Mouse (Mus musculus): ENCODE data around the gene Vipr1. TPM values are rescaled to one million over a fixed set of nuclear protein-coding genes. Genes with fewer than 3 reads are reported as not detected.
A peak's percentile ranks its signal among the peaks of the same experiment; 100 is the strongest.

Gene Vipr1
- polyA plus RNA-seq, 1 experiment from 2014 or later, result not detected

GRCm38 (mm10) chr9:121710584-121710975 lies 68.1 kb downstream of the Vipr1 start:
- no peaks in the 10 kb centered on the region for H3K27me3 ChIP-seq (ENCODE audit: control insufficient read depth, insufficient read depth, low read length)
- ATAC-seq (ENCODE audit: low FRiP score, low TSS enrichment), result peak; percentile 13; the same call in 1 of the 2 replicates
- H3K27ac ChIP-seq (ENCODE audit: low read depth, low read length), result peak overlapping the region; percentile 88
- H3K36me3 ChIP-seq (ENCODE audit: control insufficient read depth, insufficient read depth, low read length), result peaks cover 8% of the 10 kb centered on the region
- WGBS, result 0% methylated on average over 18 of the region's 18 CpGs
- peak overlapping the region; percentile 82 for H3K4me3 ChIP-seq (ENCODE audit: low read length)
- H3K9me3 ChIP-seq (ENCODE audit: control insufficient read depth, low read length), result no peaks in the 10 kb centered on the region
- peak overlapping the region; percentile 88 for H3K9ac ChIP-seq (ENCODE audit: low read depth, low read length)
- H3K4me1 ChIP-seq (ENCODE audit: control insufficient read depth, insufficient read depth, low read length), result peaks cover 26% of the 10 kb centered on the region
- H3K4me2 ChIP-seq (replicated peaks; ENCODE audit: low read depth, low read length), result peak overlapping the region; percentile 68

- Histone ChIP-seq H3K36me3 (ENCODE audit: control insufficient read depth, insufficient read depth, low read length) (peaks cover 8% of the 10 kb centered on the region), H3K27ac (ENCODE audit: low read depth, low read length) (no peak overlapping the region), H3K9ac (ENCODE audit: low read depth, low read length) (no peak overlapping the region), H3K4me2 (replicated peaks; ENCODE audit: low read depth, low read length) (no peak overlapping the region), H3K4me1 (ENCODE audit: control insufficient read depth, insufficient read depth, low read length) (peaks cover 4% of the 10 kb centered on the region; the same call in 1 of the 2 replicates), H3K4me3 (ENCODE audit: low read length) (no peak overlapping the region), H3K9me3 (ENCODE audit: control insufficient read depth, low read length) (no peaks in the 10 kb centered on the region), H3K27me3 (ENCODE audit: control insufficient read depth, insufficient read depth, low read length) (no peaks in the 10 kb centered on the region)
- no peak for ATAC-seq (ENCODE audit: low FRiP score, low TSS enrichment)
- 84% methylated on average over 2 of the region's 2 CpGs for WGBS
Measured at GRCm38 (mm10) chr9:121717048-121717447, 74.5 kb downstream of the Vipr1 start.

GRCm38 (mm10) chr9:121718070-121718705 lies 75.7 kb downstream of the Vipr1 start:
- H3K9me3 ChIP-seq (ENCODE audit: control insufficient read depth, low read length), result no peaks in the 10 kb centered on the region
- peak overlapping the region; percentile 67 for H3K9ac ChIP-seq (ENCODE audit: low read depth, low read length)
- WGBS, result 68% methylated on average over 15 of the region's 15 CpGs
- peak overlapping the region; percentile 56 for H3K4me2 ChIP-seq (replicated peaks; ENCODE audit: low read depth, low read length)
- peak overlapping the region; percentile 93 for H3K4me3 ChIP-seq (ENCODE audit: low read length)
- no peaks in the 10 kb centered on the region for H3K27me3 ChIP-seq (ENCODE audit: control insufficient read depth, insufficient read depth, low read length)
- no peaks in the 10 kb centered on the region; the same call in 1 of the 2 replicates for H3K36me3 ChIP-seq (ENCODE audit: control insufficient read depth, insufficient read depth, low read length)
- H3K4me1 ChIP-seq (ENCODE audit: control insufficient read depth, insufficient read depth, low read length), result peaks cover 4% of the 10 kb centered on the region; the same call in 1 of the 2 replicates
- 0 out of 2 replicates have a peak, but pooled peaks have one; percentile 3 for ATAC-seq (ENCODE audit: low FRiP score, low TSS enrichment)
- peak overlapping the region; percentile 90 for H3K27ac ChIP-seq (ENCODE audit: low read depth, low read length)

- peaks cover 4% of the 10 kb centered on the region; the same call in 1 of the 2 replicates for H3K4me1 ChIP-seq (ENCODE audit: control insufficient read depth, insufficient read depth, low read length)
- peak within 1 kb of the TSS; percentile 98 for H3K9ac ChIP-seq (ENCODE audit: low read depth, low read length)
- H3K4me3 ChIP-seq (ENCODE audit: low read length), result peak within 1 kb of the TSS; percentile 93
- WGBS, result 0% methylated on average over 59 of the region's 61 CpGs
- H3K36me3 ChIP-seq (ENCODE audit: control insufficient read depth, insufficient read depth, low read length), result no peaks in the 10 kb centered on the region
- H3K9me3 ChIP-seq (ENCODE audit: control insufficient read depth, low read length), result no peaks in the 10 kb centered on the region
- H3K4me2 ChIP-seq (replicated peaks; ENCODE audit: low read depth, low read length), result peak within 1 kb of the TSS; percentile 91
- peak within 1 kb of the TSS; percentile 95 for H3K27ac ChIP-seq (ENCODE audit: low read depth, low read length)
- peak; percentile 99 for ATAC-seq (ENCODE audit: low FRiP score, low TSS enrichment)
- H3K27me3 ChIP-seq (ENCODE audit: control insufficient read depth, insufficient read depth, low read length), result no peaks in the 10 kb centered on the region
Measured at GRCm38 (mm10) chr9:121718792-121719318, 76.3 kb downstream of the Vipr1 start, which contains the start of gene Nktr. Nktr (plus strand) TSS chr9:121719169.

- Histone ChIP-seq H3K27me3 (ENCODE audit: control insufficient read depth, insufficient read depth, low read length) (no peaks in the 10 kb centered on the region), H3K4me2 (replicated peaks; ENCODE audit: low read depth, low read length) (peak overlapping the region; percentile 91), H3K9me3 (ENCODE audit: control insufficient read depth, low read length) (no peaks in the 10 kb centered on the region), H3K9ac (ENCODE audit: low read depth, low read length) (peak overlapping the region; percentile 98), H3K4me1 (ENCODE audit: control insufficient read depth, insufficient read depth, low read length) (peaks cover 4% of the 10 kb centered on the region; the same call in 1 of the 2 replicates), H3K4me3 (ENCODE audit: low read length) (peak overlapping the region; percentile 93), H3K27ac (ENCODE audit: low read depth, low read length) (peak overlapping the region; percentile 95), H3K36me3 (ENCODE audit: control insufficient read depth, insufficient read depth, low read length) (no peaks in the 10 kb centered on the region)
- ATAC-seq (ENCODE audit: low FRiP score, low TSS enrichment), result peak; percentile 71
- WGBS, result under 1% methylated on average over 60 of the region's 87 CpGs
Measured at GRCm38 (mm10) chr9:121719347-121720331, 77.1 kb downstream of the Vipr1 start.

Other genes starting within 250 kb of the Vipr1 start
- 4.3 and 5.0 TPM in 2 replicates for gene Cck, start 147.0 kb upstream of the Vipr1 start, polyA plus RNA-seq (2014; fragmentation: Nextera tagmentation; extraction: Ambion mirVana)
- 0.53 TPM in 1 of 2 replicates, not detected in the other for gene Lyzl4, start 620 bp upstream of the Vipr1 start, polyA plus RNA-seq (2014; fragmentation: Nextera tagmentation; extraction: Ambion mirVana)
- 5.8 and 12.0 TPM in 2 replicates for gene Sec22c, start 62.8 kb downstream of the Vipr1 start, polyA plus RNA-seq (2014; fragmentation: Nextera tagmentation; extraction: Ambion mirVana)
- gene Ss18l2, start 67.6 kb downstream of the Vipr1 start, polyA plus RNA-seq (2014; fragmentation: Nextera tagmentation; extraction: Ambion mirVana), result 111 and 152 TPM in 2 replicates
- 59.6 and 83.7 TPM in 2 replicates for gene Nktr, start 76.5 kb downstream of the Vipr1 start, polyA plus RNA-seq (2014; fragmentation: Nextera tagmentation; extraction: Ambion mirVana)
- gene Zfp651, start 116.6 kb downstream of the Vipr1 start, polyA plus RNA-seq (2014; fragmentation: Nextera tagmentation; extraction: Ambion mirVana), result 8.0 and 9.8 TPM in 2 replicates
- gene Klhl40, start 134.9 kb downstream of the Vipr1 start, polyA plus RNA-seq (2014; fragmentation: Nextera tagmentation; extraction: Ambion mirVana), result 0.08 TPM in 1 of 2 replicates, not detected in the other
- not detected in 2 replicates for gene Hhatl, start 149.8 kb downstream of the Vipr1 start, polyA plus RNA-seq (2014; fragmentation: Nextera tagmentation; extraction: Ambion mirVana)
- 0.16 and 0.69 TPM in 2 replicates for gene Ccdc13, start 196.7 kb downstream of the Vipr1 start, polyA plus RNA-seq (2014; fragmentation: Nextera tagmentation; extraction: Ambion mirVana)
- gene Higd1a, start 215.6 kb downstream of the Vipr1 start, polyA plus RNA-seq (2014; fragmentation: Nextera tagmentation; extraction: Ambion mirVana), result 133 and 175 TPM in 2 replicates

Measured in kidney, embryonic 14.5 days (tissue).